Mouse (Mus musculus) embryonic facial prominence, embryonic 14.5 days (tissue): ENCODE measurements around the gene Ugt1a6b. TPM values are rescaled to one million over a fixed set of nuclear protein-coding genes. Genes with fewer than 3 reads are reported as not detected.

Experiments
- ATAC-seq: fragments of 200-750 bp; cut with Nextera tagmentation; 2 replicates; pipeline ENCODE4 v1.8.0; 2017; ENCODE audit warnings: low read depth, moderate number of reproducible peaks, moderate TSS enrichment
- DNase-seq: peaks from one replicate; pipeline ENCODE4 v3.0.0-alpha.2; 2015; ENCODE audit warnings: low spot score
- H3K27ac ChIP-seq: fragments of 300-500 bp; sonication (generic); replicated peaks from 2 replicates; pipeline ENCODE4 v1.5.1; 2014; ENCODE audit warnings: low read depth, mild to moderate bottlenecking, low read length, moderate library complexity
- H3K27me3 ChIP-seq: fragments of 300-500 bp; sonication (generic); replicated peaks from 2 replicates; pipeline ENCODE4 v1.6.1; 2014; ENCODE audit warnings: low read length; ENCODE audit not compliant: control insufficient read depth, insufficient read depth
- H3K36me3 ChIP-seq: fragments of 300-500 bp; sonication (generic); 2 replicates; pipeline ENCODE4 v1.6.1; 2014; ENCODE audit warnings: low read length, mixed read lengths; ENCODE audit not compliant: control insufficient read depth, insufficient read depth
- H3K4me1 ChIP-seq: fragments of 300-500 bp; sonication (generic); 2 replicates; pipeline ENCODE4 v1.6.1; 2014; ENCODE audit warnings: antibody characterized with exemption, low read length; ENCODE audit not compliant: control insufficient read depth, insufficient read depth
- H3K4me2 ChIP-seq: fragments of 300-500 bp; sonication (generic); 2 replicates; pipeline ENCODE4 v1.6.1; 2014; ENCODE audit warnings: low read depth, mild to moderate bottlenecking, low read length, moderate library complexity, mixed read lengths
- H3K4me3 ChIP-seq: fragments of 300-500 bp; sonication (generic); 2 replicates; pipeline ENCODE4 v1.5.1; 2014; ENCODE audit warnings: low read depth, mild to moderate bottlenecking, low read length
- H3K9ac ChIP-seq: fragments of 300-500 bp; sonication (generic); 2 replicates; pipeline ENCODE4 v1.6.1; 2014; ENCODE audit warnings: low read depth, mild to moderate bottlenecking, low read length, moderate library complexity, mixed read lengths
- H3K9me3 ChIP-seq: fragments of 300-500 bp; sonication (generic); 2 replicates; pipeline ENCODE4 v1.6.1; 2016; ENCODE audit warnings: low read length; ENCODE audit not compliant: control insufficient read depth
- WGBS: fragments of 180-500 bp; shearing (Covaris S2); extraction: QIAGEN DNeasy Blood & Tissue Kit; methylation state at CpG from one replicate; pipeline ENCODE4 v1.1.7; 2014; 5-methylcytosine and 5-hydroxymethylcytosine counted together
- polyA plus RNA-seq: library from polyadenylated mRNA; unstranded; fragments of >200 nt; fragmentation: Nextera tagmentation; extraction: Ambion mirVana; gene quantifications from 2 replicates; pipeline ENCODE4 v1.2.1, GENCODE M21; 2014

Gene Ugt1a6b
- polyA plus RNA-seq, 1 experiment from 2014 or later: 2.0 TPM

DNA sequence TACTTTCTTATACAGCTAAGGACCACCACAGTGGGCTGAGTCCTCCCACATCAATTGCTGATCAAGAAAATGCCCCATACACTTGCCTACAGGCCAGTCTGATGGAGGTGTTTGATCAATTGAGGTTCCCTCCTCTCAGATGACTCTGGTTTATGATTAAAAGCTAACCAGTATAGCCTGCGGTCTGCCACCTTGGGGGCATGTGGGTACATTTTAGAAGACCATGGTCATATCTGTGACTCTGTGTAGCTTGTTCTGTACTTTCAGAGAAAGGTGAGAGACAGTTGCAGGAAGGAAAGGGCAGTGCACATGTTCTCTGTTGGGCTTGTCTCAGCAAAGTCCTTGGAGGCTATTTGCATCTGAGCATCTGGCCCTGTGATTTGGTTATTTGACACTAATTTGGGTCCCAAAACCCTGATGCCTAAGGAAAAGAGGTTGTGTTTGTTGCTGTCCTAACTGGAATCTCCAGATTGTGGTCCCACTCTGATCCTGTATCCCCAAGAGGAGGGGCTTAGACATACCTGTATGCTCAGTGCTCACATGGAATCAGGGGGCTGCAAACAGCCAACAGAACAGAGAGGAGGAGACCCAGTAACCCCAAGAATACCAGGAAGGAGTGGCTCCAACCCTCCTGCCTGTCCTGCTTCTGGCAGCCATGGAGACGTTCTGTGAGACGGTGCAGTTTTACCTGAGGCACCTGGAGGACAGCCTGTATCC is 129.8 kb downstream of the Ugt1a6b start:
- Histone ChIP-seq H3K36me3 (no peaks in the 10 kb centered on the region), H3K27ac (no peak overlapping the region), H3K9me3 (peaks cover 95% of the 10 kb centered on the region), H3K4me1 (no peaks in the 10 kb centered on the region), H3K4me3 (no peak overlapping the region), H3K9ac (no peak overlapping the region), H3K27me3 (no peaks in the 10 kb centered on the region), H3K4me2 (no peak overlapping the region)
- DNase-seq: no peak
- ATAC-seq: no peak
- WGBS: 53% methylated on average over 3 of the region's 3 CpGs

DNA sequence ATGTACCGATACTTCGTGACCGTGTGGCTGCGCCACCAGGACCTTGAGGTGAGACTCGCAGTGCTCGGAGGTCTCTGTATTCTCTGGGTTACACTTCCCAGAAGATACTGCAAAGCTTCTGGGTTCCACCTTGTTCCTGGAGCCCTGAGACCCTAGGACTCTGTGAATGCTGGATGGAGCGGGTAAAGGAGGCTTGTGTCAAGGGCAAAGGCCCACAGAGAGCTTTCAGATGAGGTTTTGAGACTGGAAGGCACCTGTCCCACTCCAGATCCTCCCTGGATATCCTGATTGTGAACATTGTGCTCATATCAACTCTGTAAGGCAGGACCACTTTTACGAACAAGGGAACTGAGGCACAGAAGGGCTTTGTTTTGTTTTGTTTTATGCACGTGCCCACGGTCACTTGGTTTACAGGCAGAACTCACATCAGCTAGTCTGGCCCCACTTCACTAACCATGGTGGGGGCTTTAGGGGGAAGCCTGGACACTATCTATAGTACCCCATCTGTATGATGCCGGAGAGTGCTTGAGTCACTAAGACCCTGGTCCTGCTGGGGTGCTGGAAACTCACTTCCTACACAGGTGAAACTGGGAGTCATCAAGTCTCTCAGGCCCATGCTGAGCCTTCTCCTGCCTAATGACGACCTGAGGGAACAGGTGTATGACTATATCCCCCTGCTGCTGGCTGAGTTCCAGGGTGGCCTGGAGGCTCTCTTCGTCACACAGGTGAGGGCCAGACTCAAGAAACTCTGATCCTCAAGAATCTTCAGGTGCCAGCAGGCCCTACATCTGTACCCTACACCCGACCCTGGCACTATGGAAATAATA is 130.6 kb downstream of the Ugt1a6b start:
- DNase-seq (no peak), ATAC-seq (no peak)
- H3K36me3 ChIP-seq: no peaks in the 10 kb centered on the region
- H3K9ac ChIP-seq: no peak overlapping the region
- H3K4me1 ChIP-seq: no peaks in the 10 kb centered on the region
- no peaks in the 10 kb centered on the region for H3K27me3 ChIP-seq
- peaks cover 95% of the 10 kb centered on the region for H3K9me3 ChIP-seq
- H3K27ac ChIP-seq: no peak overlapping the region
- WGBS: 63% methylated on average over 14 of the region's 14 CpGs
- no peak overlapping the region for H3K4me3 ChIP-seq
- H3K4me2 ChIP-seq: no peak overlapping the region

DNA sequence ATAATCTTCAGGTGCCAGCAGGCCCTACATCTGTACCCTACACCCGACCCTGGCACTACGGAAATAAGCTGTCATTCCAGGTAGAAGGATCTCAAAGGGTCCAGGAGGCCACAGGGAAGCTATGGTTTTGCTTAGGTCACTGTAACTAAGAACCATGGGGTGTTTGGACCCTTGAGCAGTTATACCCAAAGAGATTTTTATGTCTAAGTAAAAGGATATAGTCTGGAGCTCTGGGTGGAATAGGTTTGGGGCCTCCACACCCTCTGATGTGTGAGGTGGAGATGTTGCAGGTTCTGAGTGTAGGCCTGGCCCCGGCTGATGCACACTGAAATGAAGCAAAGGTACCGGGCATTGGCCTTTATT is 131.2 kb downstream of the Ugt1a6b start:
- no peak for ATAC-seq
- H3K27me3 ChIP-seq: no peaks in the 10 kb centered on the region
- WGBS: 62% methylated on average over 4 of the region's 4 CpGs

DNA sequence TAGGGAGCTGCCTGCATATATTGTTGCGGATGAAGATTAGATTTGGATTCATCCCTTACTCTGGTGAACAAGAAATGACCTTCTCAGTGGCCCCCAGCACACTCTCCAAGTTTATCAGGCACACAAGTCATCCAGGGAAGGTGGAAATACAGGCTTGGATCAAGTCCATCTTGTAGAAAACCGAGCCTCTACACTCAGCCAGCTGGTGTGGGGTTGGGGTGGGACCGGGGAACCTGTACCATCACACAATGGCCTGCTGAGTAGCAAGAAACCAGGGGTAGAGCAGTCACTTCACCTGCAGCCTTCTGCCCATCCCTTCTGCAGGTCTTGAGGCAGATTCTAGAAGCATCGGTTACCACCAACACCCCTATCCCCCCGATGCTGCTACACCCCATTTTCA is 131.6 kb downstream of the Ugt1a6b start:
- H3K27ac ChIP-seq: no peak overlapping the region
- H3K36me3 ChIP-seq: no peaks in the 10 kb centered on the region
- 45% methylated on average over 5 of the region's 5 CpGs for WGBS
- no peaks in the 10 kb centered on the region for H3K4me1 ChIP-seq
- ATAC-seq: no peak
- H3K27me3 ChIP-seq: no peaks in the 10 kb centered on the region
- no peak overlapping the region for H3K9ac ChIP-seq
- H3K4me2 ChIP-seq: no peak overlapping the region
- H3K4me3 ChIP-seq: no peak overlapping the region
- DNase-seq: no peak
- H3K9me3 ChIP-seq: peaks cover 95% of the 10 kb centered on the region

More for the DNA sequence above, 131.2 kb downstream of the Ugt1a6b start:
- Histone ChIP-seq H3K4me2 (no peak overlapping the region), H3K27ac (no peak overlapping the region), H3K4me1 (no peaks in the 10 kb centered on the region), H3K9me3 (peaks cover 95% of the 10 kb centered on the region), H3K4me3 (no peak overlapping the region), H3K36me3 (no peaks in the 10 kb centered on the region), H3K9ac (no peak overlapping the region)
- no peak for DNase-seq

DNA sequence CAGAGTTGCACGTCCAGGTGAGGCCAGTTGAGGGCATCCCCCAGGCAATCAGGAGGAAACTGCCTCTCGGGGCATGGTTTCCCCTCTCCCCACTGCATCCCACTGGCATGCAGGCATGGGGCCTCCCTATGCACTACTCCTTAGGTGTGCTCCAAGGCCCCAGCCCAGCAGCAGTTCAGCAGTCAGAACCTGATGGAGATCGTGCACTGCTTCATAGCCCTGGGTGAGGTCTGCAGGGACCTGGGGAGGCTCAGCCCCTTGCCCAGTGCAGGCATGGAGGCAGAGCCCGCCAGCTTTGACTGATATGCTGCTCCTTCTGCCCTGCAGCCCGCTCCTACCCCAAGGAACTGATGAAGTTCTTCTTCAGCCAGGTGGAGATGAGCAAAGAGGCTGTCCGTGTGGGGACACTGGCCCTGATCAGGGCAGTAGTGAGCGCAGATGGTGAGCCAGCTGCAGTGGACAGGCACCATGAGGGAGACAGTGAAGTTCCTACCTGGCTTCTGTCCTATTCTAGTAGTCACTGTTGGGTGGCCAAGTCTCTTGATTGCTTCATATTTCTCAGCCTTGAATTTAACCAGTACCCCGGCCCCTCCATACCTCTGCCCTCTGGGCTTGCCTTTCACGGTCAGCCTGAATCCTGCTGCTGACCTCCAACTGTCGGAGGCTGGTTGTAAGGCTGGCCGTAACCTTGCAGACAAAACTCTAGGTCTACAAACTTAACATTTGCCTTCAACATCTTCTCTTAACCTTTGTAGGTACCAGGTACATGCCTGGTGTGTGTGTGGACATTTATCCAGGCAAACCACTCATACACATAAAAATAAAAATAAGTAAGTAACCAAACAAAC is 132.2 kb downstream of the Ugt1a6b start:
- Histone ChIP-seq H3K4me1 (no peaks in the 10 kb centered on the region), H3K27ac (no peak overlapping the region), H3K4me2 (no peak overlapping the region), H3K9ac (no peak overlapping the region), H3K36me3 (no peaks in the 10 kb centered on the region), H3K9me3 (peaks cover 95% of the 10 kb centered on the region), H3K27me3 (no peaks in the 10 kb centered on the region), H3K4me3 (no peak overlapping the region)
- ATAC-seq (no peak), DNase-seq (no peak)
- WGBS: 64% methylated on average over 11 of the region's 11 CpGs

DNA sequence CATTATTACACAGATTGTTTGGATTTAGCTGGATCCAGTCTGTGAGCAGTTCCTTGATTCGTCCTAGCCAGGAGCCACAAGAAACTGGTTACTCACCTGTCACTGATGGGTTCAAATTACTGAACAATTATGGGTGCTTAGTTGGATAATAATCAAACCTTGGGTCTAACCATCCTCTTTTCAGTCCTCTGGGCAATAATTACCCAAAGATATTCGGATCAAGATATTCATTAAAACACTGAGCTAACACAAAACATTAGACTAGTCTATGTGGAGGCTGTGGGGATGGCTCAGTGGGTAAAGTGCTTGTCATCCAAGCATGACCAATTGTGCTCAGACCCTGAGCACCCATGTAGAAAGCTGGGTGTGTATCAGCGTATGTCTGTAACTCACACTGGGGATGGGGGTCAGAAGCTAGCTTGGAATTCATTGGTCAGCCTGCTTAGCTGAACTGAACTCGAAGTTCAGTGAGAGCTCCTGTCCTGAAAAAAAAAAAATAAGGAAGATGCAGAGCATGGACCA is 132.9 kb downstream of the Ugt1a6b start:
- Histone ChIP-seq H3K36me3 (no peaks in the 10 kb centered on the region), H3K9ac (no peak overlapping the region), H3K9me3 (peaks cover 95% of the 10 kb centered on the region), H3K27me3 (no peaks in the 10 kb centered on the region), H3K4me3 (no peak overlapping the region), H3K4me2 (no peak overlapping the region), H3K4me1 (no peaks in the 10 kb centered on the region), H3K27ac (no peak overlapping the region)
- no peak for ATAC-seq
- no peak for DNase-seq
- 63% methylated on average over 4 of the region's 4 CpGs for whole genome bisulfite sequencing

DNA sequence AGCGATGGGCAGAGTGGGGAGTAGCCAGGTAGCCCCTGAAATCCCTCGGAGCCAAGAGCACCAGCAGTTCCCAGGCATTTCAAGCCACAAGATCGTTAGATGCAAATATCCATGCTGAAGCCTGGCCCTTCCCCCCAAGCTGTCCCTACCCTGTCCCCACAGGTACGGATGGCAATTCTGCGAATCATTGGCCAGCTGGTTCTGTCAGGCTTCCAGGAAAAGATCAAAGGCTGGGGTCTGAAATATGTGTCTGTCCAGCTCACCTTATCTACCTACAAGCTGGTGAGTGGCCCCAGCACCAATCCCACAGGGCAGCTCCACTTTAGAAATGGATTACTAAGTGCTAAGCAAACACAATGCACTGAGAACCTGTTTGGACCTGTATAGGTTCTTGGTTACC is 134.3 kb downstream of the Ugt1a6b start:
- H3K27me3 ChIP-seq: no peaks in the 10 kb centered on the region
- WGBS: 77% methylated on average over 5 of the region's 5 CpGs
- no peak overlapping the region for H3K27ac ChIP-seq
- H3K36me3 ChIP-seq: no peaks in the 10 kb centered on the region
- no peak overlapping the region for H3K4me2 ChIP-seq
- no peak for DNase-seq
- H3K9ac ChIP-seq: no peak overlapping the region
- ATAC-seq: no peak
- no peak overlapping the region for H3K4me3 ChIP-seq
- H3K4me1 ChIP-seq: no peaks in the 10 kb centered on the region
- H3K9me3 ChIP-seq: peaks cover 95% of the 10 kb centered on the region

DNA sequence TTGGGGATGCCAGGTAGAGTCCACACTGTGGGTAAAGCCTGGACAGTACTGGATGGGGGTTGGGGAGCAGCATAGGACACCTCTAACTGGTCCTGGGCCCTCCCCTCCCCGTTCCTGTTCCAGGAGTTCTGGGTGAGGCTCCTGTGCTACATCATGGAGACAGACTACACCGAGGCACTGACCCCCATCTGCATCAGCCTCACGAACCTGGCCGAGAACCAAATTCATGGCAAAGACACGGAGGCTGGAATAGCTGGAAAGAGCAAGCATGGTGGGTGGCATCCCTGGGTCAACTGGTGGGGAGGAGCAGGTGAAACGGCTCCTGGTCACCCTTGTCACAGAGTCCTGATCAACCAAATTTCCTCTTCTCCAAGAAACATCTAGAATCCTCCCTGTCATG is 135.7 kb downstream of the Ugt1a6b start:
- no peak for ATAC-seq
- Histone ChIP-seq H3K4me1 (no peaks in the 10 kb centered on the region), H3K4me3 (no peak overlapping the region), H3K9me3 (peaks cover 93% of the 10 kb centered on the region), H3K36me3 (no peaks in the 10 kb centered on the region), H3K27ac (no peak overlapping the region), H3K9ac (no peak overlapping the region), H3K27me3 (no peaks in the 10 kb centered on the region), H3K4me2 (no peak overlapping the region)
- 75% methylated on average over 6 of the region's 6 CpGs for WGBS
- no peak for DNase-seq
